Mouse (Mus musculus): Measurements from ENCODE around the gene Ackr4.
A peak's percentile ranks its signal among the peaks of the same experiment; 100 is the strongest.

Gene Ackr4

GRCm38 (mm10) chr9:104126833-104127232 lies at the start of gene Ackr4:
TSS of gene Ackr4 (minus strand) at chr9:104126933.
- no peak for DNase-seq (ENCODE audit: low spot score in 2 of 2)

DNA sequence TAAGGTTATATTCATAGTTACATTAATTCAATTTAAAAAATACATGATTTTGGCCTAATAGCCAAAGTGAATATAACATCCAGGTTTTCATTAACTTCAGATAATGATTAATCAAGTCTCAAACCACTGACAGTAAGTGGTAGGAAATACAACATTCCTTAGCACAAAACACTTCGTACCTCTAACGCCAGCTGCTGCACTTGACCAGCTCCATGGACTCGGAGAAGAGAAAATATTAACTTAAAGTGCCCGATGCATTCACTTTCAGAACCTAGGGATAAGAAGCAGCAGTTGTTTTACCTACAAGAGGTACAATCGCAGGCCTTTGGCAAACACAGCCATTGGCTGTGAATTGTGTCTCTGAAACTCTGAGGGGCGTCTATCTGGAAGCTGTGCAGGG lies 45.6 kb upstream of the Ackr4 start:
- DNase-seq (ENCODE audit: low spot score in 2 of 2), result no peak

DNA sequence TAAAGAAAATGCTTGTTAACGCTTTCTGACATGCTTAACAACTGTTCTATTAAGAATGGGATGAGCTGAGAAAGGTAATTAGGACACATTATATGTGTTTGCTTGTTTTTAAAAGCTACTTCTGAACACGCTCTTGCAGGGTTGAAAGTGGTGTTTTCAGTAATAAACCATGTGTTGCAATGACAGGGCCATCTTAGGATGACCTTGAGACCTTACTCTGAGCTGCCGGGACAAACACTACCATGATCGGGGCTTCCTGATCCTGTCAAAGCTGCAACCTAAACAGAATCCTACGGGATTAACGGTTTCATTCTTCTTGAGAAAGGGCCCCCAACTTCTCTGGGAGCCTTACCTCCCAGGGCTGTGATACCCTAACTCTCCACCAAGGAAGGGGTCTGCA lies 44.9 kb upstream of the Ackr4 start:
- no peak for DNase-seq (ENCODE audit: low spot score in 2 of 2)

GRCm38 (mm10) chr9:104169986-104170385 lies 43.3 kb upstream of the Ackr4 start:
- no peak for DNase-seq (ENCODE audit: low spot score in 2 of 2)

- no peak for DNase-seq (ENCODE audit: low spot score in 2 of 2)
Observed at GRCm38 (mm10) chr9:104165926-104166325, 39.2 kb upstream of the Ackr4 start.

DNA sequence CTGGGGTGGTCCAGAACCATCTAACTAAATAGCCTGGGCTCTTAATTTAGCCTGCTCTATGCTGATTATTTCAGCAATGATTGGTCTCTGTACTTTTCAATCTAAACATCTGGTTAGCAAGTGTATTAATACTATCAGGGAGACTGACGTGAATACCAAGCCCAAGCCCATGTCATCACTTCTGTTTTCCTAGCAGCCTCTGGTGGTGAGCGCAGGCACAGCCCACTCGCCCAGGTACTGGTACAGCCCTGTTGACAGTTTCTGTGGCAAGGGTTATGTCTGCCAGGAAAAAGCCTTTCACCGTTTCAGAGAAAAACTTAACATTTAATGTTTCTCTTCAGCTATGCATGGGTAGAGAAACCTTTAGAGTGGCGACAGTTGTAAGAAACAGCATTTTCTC lies 37.5 kb upstream of the Ackr4 start:
- no peak for DNase-seq (ENCODE audit: low spot score in 2 of 2)

DNA sequence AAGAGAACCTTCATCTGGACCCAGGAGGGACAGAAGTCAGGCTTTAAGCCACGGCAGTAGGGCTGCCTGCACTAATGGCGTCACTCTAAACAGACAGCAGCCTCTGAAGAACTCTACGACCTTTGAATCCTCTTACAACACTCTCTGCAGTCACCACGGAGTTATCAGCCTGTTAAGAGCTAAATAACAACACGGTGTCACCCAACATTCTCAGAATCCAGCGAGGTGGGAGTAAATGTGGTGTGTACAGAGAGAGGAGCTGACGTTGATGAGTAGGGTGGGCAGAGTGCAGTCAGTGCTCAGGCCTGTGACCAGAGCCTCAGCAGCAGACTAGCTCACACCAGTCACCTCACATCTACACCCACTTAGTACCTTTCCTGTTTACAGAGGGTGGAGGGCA lies 34.4 kb upstream of the Ackr4 start:
- DNase-seq (ENCODE audit: low spot score in 2 of 2), result no peak

- DNase-seq (ENCODE audit: low spot score in 2 of 2), result no peak
Observed at GRCm38 (mm10) chr9:104157291-104157690, 30.6 kb upstream of the Ackr4 start.

DNA sequence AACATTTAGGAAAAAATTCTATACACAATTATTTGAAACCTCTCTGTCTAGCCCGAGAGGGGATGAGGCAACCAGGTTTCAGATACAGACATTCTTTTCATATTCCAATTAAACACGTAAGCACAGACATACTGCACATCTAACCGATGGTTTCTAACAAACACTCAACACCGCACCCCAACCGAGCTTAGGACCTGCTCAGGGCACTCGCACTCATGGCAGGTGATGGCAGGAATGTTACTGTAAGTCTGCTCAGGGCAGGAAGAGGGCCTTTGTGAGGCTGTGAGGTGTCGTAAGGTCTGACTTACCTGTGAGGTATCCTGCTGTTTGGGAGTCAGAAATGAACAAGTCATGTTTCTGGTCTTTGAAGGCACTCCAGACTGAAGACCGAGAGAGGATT lies 29.8 kb upstream of the Ackr4 start:
- DNase-seq (ENCODE audit: low spot score in 2 of 2), result no peak

DNA sequence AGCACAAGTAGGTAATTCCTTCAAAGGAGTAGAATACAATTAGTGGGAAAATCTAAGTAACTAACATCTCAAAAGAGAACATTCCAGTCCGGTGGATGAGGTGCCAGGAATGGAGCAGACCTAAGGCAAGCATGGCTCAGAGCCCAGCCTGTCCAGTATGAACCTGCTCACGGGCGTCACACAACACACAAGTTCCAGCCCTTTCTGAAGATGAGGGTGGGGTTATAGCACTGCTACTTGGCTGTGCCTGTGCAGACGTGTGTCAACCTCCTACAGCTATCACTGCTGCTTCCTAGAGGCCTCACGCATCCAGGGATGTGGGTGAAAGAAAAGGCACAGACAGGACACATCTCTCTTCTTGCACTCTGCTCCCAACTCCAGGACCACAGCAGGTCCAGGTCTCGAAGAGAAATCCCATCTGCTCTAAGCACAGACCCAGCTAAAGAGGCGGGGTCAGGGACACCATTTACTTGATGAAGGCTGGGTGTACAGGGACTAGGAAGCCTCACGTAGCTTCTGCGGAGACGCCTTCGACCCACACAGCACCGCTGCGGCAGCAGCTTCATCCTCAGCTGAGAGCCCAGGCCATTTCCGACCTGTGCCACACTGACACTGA lies 28.5 kb upstream of the Ackr4 start:
- no peak for DNase-seq (ENCODE audit: low spot score in 2 of 2)

- DNase-seq (ENCODE audit: low spot score in 2 of 2), result no peak
Observed at GRCm38 (mm10) chr9:104152121-104152520, 25.4 kb upstream of the Ackr4 start.

DNA sequence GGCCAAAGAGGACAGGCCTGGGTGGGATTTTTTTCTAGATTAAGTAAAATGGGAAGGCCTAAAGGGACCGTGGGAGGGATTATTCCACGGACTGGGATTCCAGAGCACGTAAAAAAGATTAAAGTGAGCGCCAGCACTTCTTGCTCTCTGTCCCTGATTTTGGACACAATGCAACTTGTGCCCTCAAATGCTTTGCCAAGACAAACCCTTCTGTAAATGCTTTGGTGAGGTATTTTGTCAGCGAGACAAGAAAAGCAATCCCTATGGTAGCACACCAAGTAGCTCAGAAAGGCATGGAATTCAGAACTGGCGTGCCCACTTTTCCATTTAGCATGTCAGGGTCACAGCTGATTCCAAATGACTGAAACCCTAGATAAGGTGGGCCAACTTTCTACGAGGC lies 22.2 kb upstream of the Ackr4 start:
- DNase-seq (ENCODE audit: low spot score in 2 of 2), result peak in 1 of 2 experiments; percentile 9

DNA sequence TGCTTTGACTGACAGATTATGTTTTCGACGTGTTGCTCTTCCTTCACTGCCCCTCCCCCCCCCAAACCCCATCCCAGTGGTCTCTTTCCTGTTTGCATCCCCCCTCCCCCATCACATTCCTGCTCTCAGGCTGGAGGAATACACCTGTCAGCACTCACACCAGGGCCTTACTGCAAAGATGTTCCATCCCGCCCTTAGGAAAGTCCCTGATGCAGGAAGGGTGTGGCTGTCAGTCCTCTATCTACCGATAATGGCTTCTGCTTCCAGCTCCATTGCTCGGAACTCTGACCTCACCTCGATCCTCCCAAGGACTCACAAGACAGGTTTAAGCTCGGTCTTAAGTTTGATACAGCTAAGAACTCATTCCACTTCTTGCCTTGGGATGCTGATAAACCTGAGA lies 19.9 kb upstream of the Ackr4 start:
- no peak for DNase-seq (ENCODE audit: low spot score in 2 of 2)

DNA sequence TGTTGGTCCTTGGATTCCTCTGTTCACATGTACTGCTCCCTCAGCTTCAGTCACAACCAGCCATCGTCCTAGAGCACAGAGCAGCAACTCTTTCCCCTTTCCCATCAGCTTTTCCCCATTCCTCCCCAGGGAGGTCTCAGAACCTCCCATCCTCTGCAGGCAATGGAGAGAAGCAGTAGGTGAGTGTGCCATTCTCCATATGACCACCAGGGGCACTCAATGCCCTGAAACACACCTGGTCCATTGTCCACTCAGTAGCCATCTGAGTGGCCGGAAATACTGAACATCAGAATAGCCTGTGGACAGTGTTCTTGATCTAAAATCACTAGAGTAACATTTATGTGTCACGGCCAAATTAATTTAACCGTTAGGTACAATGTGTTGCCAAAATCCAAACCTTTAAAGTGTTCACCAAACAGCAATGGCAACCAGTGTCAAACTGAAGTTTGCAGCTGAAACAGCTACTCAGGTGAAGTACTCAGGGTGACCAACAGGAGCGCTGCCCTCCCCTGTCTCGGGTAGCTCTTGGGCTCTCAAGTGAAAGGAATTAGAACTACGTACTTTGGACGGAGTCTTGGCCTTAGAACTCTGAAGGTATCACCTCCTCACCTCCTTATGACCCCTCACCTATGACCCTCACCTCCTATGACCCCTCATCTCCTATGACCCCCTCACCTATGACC lies 17.7 kb upstream of the Ackr4 start:
- DNase-seq (ENCODE audit: low spot score in 2 of 2), result no peak

GRCm38 (mm10) chr9:104142805-104143204 lies 16.1 kb upstream of the Ackr4 start:
- no peak for DNase-seq (ENCODE audit: low spot score in 2 of 2)

GRCm38 (mm10) chr9:104140351-104140750 lies 13.6 kb upstream of the Ackr4 start:
- peak; percentile 26 to 29 for DNase-seq (ENCODE audit: low spot score in 2 of 2)

- peak; percentile 49 to 71 for DNase-seq (ENCODE audit: low spot score in 2 of 2)
Observed at GRCm38 (mm10) chr9:104130141-104130755, 3.5 kb upstream of the Ackr4 start.

GRCm38 (mm10) chr9:104128110-104128509 lies 1.4 kb upstream of the Ackr4 start:
- no peak for DNase-seq (ENCODE audit: low spot score in 2 of 2)

GRCm38 (mm10) chr9:104123622-104124021 lies 3.1 kb downstream of the Ackr4 start:
- DNase-seq (ENCODE audit: low spot score in 2 of 2), result no peak

GRCm38 (mm10) chr9:104123101-104123500 lies 3.6 kb downstream of the Ackr4 start:
- no peak for DNase-seq (ENCODE audit: low spot score in 2 of 2)

- no peak for DNase-seq (ENCODE audit: low spot score in 2 of 2)
Observed at GRCm38 (mm10) chr9:104109151-104109550, 17.6 kb downstream of the Ackr4 start.

- peak; percentile 35 to 65 for DNase-seq (ENCODE audit: low spot score in 2 of 2)
Observed at GRCm38 (mm10) chr9:104108571-104109143, 18.1 kb downstream of the Ackr4 start.

GRCm38 (mm10) chr9:104107482-104107881 lies 19.3 kb downstream of the Ackr4 start:
- DNase-seq (ENCODE audit: low spot score in 2 of 2), result peak in 1 of 2 experiments; percentile 32

All from heart, adult 9 months (tissue).